Mouse (Mus musculus): ENCODE results near the gene Enkd1.

GRCm38 (mm10) chr8:105750606-105751005 lies 42.6 kb upstream of the Enkd1 start:
- TF ChIP-seq CEBPB (IDR thresholded peaks at IDR 0.05; ENCODE audit: low read depth) = no peak
- TF ChIP-seq USF1 (IDR thresholded peaks at IDR 0.05; ENCODE audit: low read depth) = no peak

All from C2C12 (cell line).